Mouse (Mus musculus): ENCODE measurements around the gene Pknox2.

Gene Pknox2

DNA sequence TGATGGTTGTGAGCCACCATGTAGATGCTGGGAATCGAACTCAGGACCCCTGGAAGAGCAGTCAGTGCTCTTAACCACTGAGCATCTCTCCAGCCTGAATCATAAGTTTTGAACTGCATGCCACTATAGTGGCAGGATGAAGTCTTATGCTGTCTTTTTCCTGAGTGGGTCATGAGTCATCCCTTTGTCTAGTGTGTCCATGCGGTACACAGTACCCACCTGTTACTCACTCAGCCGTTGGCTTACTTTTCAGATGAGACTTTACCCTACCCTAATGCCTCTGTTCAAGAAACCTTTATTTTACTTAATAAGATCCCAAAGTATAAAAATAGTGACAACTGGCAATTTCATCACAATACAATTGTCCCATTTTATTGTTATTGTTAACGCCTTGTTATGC is 95.5 kb downstream of the Pknox2 start:
- no peak for DNase-seq (ENCODE audit: low read depth, low spot score)

DNA sequence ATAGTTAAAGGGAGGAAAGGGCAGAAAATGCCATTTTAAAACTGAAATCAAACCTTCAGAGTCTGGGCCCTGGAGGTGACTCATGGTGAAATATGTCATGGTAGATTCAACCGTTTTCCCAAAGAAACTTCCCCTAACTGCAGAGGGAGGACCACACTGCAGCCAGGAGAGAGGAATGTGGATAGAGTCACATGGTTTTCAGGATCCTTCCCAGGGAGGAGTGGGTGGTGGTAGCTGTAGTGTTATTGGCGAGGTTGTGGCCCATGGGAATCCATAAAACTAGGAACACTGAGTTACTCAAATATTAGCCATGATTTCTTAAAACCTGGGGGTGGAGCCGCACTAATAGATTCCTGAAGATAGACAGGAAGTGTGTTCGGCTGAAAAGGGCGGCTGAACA is 99.7 kb downstream of the Pknox2 start:
- no peak for DNase-seq (ENCODE audit: low read depth, low spot score)

DNA sequence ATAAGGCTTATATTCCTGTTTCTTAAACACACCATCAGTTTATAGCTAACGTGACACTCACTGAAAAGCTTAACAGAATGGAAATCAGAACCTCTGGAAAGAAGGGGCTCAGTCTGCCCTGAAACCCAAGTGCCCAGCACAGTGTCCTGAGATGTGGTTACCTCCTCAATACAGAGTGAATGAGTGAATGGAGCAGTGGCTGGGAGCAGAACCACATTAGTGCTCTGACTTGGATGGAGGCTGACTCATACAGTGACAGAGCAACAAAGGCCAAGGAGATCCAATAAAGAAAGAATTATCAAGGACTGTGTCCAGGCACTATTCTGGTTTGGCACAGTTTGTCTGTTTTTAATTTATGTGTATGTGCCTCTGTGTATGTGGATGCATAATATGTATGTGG is 101.3 kb downstream of the Pknox2 start:
- no peak for DNase-seq (ENCODE audit: low read depth, low spot score)

DNA sequence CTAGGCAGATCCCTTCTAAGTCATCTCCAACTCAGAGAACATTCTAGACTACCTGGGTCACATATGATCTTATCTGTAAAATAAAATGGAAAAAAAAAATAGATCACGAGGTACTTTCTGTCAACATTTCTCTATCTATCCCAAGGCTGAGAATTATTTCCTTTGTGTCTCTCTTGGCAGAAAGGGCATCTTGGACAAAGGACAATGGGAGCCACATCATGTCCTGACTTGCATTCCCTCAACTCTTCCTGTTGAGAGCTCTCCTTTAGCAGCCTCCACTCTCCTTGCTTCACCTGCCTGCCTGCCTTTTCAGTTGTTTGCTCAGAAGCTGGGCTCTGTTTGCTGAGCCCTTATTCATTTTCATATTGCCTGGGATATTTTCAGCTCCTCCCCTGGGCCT is 103.0 kb downstream of the Pknox2 start:
- DNase-seq (ENCODE audit: low read depth, low spot score), result no peak

DNA sequence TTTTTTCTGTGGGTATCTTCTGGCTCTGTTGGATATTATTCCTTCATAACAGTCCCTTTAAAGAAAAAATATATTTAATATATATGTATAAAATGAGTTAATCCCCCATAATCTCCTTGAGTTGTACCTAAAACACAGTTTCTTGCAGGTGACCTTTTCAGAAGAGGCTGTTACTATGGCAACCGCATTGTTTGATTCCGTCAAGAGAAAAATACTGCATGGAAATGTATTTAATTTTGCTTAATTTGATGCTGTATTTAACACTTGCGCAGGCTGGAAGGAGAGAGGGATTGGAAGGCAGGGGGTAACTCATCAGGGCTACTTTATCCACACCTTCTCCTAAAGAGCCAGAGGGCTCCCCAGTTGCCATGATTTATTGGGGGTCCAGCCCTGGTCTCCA is 108.3 kb downstream of the Pknox2 start:
- no peak for DNase-seq (ENCODE audit: low read depth, low spot score)

DNA sequence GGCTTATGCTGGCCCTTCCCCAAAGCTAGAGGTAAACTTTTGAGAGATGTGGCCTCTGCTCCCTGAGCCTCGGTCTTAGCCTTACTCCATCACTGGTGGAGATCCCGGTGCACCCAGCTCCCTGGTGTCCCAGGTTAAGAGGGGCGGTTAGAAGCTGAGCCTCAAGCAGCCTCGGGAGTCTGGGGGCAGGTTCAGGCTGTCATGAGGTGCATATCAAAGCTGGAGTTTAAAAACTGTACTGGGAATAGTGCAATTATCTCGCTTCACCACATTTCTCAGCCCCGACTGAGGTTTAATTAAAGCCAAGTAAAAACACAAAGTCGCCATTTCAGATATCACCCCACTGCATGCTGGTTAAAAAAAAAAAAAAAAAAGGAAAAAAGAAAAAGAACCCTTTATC is 108.8 kb downstream of the Pknox2 start:
- DNase-seq (ENCODE audit: low read depth, low spot score), result no peak

DNA sequence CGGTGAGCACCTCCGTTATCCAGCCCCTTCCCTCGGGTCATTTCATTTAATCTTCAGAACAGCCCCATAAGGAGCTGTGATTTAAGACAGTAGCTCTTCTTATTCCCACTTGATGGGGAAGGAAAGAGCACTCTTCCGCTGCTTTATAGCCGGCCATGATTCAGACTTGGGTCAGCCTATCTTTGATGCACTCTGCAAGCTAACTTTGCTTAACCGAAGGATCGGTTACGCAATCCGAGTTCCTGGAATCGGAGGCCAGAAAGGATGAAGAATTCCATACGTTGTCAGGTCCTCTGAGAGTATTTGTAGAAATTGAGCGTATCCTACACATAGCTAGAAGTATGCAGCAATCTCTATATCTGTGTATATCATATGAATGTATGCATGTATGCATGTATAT is 109.8 kb downstream of the Pknox2 start:
- DNase-seq (ENCODE audit: low read depth, low spot score), result no peak

DNA sequence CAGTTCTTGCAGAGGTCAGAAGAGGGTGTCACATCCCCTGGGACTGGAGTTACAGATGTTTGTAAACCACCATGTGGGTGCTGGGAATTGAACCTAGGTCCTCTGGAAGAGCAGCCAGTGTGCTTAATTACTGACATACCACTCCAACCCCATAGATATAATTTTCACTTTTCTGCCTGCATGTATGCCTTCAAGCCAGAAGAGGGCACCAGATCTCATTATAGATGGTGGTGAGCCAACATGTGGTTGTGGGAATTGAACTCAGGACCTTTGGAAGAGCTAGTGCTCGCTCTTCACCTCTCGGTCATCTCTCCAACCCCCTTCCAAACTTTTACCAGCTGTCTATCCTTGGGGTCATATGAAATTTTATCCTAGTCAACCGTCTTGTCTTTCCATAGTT is 112.0 kb downstream of the Pknox2 start:
- no peak for DNase-seq (ENCODE audit: low read depth, low spot score)

DNA sequence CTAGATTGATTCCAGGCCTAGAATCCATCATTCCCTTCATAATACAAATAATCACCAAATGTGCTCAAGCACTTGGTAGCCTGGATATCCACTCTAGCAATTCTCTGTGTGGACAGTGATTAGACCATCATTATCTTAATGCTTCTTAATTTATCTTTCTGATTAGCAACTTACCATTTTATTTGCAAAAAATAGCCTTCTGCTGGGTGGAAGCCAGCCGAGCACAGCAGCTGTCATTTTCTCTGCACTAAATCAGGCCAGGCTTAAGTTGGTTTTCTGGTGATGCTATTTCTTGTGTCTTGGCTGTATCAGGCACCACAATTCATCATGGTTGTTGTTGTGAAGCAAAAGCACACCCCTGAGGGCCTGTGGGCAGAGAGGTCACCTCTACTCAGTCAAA is 112.9 kb downstream of the Pknox2 start:
- no peak for DNase-seq (ENCODE audit: low read depth, low spot score)

DNA sequence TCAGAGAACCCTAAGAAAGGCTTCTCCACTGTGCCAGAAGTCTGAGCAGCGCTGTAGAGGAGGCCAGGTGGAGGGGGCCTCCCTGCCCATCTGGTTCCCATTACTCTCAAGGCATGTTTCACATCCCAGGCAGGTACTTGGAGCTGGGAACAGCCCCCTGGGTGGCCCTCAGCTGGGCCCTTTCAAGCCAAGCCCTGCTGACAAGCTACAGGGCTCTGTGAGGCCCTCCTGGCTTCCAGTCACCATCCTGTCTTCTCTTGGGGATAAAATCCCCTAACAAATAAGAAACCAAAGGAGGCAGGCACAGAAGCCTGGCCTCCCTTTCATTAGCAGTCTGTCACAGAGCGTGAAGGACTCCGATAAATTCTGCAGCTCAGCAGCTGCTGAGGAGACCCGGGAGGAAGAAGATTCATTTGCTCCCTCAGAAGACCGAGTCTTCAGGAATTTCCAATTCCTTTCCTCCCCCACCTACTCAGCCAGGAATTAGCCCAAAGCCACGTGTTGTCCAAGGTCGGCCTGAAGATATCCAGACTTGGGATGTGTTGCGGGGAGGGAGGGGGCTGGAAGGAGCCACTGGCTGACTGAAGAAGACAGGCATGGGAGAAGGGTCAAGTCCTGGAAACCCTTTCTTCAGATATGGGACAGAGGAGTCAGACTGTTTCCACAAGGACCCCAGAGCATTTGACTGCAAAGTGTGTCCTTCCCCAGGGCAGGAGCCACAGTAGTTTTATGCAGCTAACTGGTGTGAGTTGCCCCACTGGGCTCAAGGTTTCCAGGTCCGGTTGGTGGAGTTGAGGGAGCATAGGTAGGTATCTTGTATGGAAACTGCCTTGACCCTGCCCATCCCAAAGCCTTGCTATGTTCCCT is 116.6 kb downstream of the Pknox2 start:
- DNase-seq (ENCODE audit: low read depth, low spot score), result no peak

DNA sequence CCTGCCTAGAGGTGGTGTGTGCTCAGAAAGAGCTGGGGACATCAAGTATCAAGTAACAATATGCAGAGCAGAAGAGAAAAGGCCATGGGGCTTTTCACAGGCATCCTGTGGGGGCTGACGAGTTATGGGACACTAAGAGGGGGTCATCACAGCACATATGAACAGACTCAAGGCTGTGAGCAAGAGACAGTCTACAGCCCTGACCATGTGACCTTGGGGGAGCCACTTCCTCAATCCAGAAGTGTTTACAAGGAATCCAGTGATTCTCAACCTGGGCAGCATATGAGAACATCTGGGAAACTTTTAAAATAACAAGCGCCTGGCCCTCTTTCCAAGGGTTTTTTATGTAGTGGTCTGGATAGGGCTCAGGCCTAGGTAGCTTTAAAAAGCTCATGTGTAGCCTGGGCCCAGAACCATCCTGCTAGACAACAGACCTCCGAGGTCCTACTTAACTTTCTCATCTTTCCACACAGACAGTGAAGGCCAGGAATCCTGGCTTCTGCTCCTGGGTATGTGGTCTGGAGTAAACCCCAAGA is 117.3 kb downstream of the Pknox2 start:
- DNase-seq (ENCODE audit: low read depth, low spot score), result no peak

DNA sequence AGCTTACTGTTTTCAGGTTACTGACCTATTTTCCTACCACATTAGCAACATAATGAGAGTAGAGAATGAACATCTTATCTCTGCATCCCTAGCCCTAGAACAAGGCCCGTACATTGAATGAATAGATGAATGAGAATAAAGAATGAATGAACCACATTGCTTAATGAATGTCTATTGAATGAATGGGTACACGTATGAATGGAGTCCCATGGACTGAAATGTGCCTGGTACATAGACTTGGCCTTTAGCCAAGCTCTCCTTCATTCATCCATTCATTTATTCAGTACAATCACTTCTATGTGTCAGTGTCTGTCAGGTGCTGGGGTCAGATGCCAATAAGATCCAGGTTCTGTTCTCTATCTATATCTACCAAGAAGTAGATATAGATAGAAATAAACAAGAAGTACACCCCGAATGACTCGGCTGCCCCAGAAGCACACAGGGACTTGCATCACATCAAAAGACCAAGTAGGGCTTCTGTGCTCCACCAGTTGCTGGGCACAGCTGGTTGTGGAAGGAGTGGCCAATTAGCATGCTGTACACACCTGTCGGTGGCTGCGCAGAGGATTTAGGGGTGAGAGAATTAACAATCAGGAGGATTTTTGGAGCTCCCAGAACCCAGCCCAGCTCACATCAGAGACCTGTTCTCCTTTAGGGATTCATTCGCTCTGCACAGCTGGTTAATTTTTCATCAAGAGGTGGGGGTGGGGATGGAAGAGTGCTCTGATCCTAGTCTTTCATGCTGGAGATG is 119.2 kb downstream of the Pknox2 start:
- DNase-seq (ENCODE audit: low read depth, low spot score), result no peak

DNA sequence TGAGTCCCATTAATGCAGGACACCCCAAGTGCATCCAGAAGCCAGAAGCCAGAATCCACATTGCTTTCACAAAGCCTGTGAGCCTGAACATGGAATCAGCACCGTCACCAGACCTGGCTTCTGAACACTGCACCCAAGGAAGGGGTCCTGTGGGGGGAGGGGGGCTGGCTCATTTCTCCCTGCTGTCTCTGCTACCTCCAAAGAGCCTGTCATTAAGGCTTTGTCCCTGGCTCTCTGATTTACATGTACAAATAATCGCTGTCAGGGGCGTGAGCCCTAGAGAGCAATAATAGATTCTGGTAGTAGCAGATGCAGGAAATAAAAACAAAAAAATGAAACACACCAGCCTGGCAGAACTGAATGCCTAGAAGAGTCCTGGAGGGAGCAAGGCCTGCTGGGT is 121.3 kb downstream of the Pknox2 start:
- DNase-seq (ENCODE audit: low read depth, low spot score), result no peak

DNA sequence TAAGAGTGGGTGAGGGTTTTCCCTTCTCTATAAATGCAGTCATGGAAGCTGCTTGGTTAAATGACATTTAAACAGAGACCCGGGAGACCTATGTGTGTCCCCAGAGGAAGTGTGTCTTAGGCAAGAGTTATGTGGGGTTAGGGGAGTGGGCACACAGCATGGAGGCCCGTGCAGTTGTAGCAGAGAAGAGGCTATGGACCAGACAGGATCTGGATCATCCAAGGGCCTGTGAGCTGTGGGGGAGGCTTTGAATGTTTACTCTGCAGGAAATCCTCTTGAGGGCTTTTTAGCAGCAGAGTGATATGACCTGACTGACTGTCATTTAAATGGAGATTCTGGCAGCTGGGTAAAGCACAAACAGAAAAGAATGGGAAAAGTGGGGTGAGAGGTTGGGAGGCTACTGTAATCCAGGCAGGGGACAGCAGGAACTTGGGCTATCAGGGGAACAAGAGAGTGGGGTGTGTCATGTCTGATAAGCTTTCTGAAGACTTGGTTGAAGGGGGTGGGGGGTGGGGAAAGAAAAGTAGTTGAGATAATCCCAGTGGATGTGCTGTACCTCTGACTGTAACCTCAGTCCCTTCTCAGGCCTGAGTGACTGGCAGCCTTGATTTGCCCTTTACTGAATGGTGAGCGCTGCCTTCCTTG is 125.5 kb downstream of the Pknox2 start:
- no peak for DNase-seq (ENCODE audit: low read depth, low spot score)

DNA sequence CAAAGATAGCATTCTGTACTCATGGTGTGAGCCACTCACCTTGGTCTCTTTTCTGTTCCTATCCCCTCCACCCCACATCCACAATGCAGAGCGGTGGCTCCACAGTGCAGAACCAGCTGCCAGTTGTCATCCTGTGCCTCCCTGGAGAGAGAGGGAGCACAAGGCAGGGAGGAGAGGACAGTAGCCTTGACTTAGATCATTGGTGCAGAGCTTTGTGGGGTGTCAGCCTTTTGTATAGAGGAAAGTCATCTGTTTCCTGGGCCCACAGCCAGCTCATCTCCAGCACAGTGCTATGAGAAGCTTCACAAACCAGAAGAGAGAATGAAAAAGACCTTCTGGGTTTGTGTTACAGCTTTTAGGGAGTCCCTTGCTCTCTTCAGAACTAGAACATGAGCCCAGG is 129.1 kb downstream of the Pknox2 start:
- DNase-seq (ENCODE audit: low read depth, low spot score), result no peak

DNA sequence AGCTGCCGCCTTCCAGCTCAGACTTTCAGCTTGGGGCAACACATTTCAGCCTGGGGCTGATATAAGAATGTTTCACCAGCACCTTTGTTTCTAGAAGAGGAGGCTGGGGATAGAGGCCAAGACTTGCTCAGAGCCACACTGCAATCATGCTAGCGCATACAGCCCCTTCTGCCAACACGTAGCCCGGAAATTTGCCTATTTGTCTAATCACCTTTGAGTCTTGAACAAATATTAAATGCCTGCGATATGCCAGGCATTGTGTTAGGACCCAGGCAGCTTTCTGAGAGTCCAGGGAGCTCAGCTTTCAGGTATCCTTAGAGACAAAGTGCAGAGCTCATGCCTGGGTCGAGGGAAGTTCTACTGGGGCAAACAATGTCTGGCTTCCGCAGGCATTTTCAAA is 130.0 kb downstream of the Pknox2 start:
- DNase-seq (ENCODE audit: low read depth, low spot score), result no peak

DNA sequence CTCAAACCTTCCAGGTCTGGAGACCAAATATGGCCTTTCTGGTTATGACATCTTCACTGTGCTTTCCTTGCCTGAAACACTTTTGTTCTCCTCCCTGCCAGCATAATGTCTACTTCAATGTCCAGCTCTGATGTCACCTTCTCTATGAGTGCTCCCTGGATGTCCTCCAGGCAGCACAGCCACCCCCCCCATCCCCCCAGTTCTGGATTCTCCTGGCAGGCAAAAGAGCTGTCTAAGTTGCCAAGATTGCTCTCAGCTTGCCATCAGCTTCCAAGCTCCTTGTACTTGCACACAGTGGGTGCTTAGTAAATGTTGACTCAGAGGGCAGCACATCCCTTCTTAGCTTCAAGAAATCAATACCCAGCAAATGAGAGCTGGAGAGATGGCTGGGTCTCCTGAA is 131.0 kb downstream of the Pknox2 start:
- DNase-seq (ENCODE audit: low read depth, low spot score), result no peak

DNA sequence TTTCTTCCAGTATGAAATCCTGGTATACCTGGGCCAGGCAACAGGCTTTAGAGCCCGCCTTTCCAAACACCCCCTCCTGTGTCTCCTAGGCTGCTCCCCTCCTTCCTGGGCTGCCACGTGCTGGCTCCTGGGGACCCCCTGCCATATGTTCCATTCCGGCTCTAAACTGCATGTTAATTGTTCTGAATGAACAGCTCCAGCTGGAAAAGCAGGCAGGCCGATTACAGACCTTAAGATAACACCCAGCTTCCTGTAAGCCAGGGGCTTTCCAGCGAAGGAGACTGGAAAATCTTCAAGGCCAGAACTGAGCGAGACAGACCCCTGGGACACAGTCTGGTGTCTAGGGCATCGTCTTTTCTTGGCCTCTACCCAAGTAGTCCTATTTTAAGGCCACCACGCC is 133.6 kb downstream of the Pknox2 start:
- no peak for DNase-seq (ENCODE audit: low read depth, low spot score)

DNA sequence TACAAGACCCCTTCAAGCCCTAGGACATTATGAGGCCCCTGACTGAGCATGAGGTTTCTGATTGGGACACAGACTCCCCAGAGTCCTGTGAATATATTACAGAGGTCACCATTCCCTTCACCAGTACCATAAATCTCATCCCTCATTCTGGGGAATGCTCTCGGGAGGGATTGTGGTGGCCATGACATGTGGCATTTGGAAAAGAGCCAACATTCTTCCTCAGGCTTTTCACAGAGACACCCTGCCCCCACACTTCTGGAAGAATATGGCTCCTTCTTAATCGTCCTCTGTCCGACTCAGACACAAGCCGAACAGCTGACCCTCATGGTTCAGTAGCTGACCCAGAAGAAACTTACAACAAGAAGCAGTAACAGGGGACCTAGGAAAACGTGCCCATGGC is 139.1 kb downstream of the Pknox2 start:
- DNase-seq (ENCODE audit: low read depth, low spot score), result no peak

DNA sequence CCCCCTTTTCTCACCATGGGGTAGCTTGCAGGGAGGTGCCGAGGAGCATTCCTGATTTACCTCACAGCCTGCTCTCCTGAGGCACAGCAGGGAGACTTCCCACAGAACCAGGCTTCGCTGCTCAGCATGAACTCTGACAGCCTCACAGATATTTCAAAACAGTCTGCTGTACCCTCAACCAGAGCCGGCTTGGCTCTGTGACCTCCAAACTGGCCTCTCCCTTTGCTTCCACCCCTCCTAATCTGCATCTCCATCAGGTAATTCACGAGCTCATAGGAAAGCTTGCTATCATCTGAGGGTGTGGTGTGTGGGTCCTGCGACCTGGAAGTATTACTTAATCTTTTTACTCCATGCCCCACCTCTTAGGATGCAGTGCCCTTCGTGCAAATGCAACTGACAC is 142.5 kb downstream of the Pknox2 start:
- DNase-seq (ENCODE audit: low read depth, low spot score), result no peak

DNA sequence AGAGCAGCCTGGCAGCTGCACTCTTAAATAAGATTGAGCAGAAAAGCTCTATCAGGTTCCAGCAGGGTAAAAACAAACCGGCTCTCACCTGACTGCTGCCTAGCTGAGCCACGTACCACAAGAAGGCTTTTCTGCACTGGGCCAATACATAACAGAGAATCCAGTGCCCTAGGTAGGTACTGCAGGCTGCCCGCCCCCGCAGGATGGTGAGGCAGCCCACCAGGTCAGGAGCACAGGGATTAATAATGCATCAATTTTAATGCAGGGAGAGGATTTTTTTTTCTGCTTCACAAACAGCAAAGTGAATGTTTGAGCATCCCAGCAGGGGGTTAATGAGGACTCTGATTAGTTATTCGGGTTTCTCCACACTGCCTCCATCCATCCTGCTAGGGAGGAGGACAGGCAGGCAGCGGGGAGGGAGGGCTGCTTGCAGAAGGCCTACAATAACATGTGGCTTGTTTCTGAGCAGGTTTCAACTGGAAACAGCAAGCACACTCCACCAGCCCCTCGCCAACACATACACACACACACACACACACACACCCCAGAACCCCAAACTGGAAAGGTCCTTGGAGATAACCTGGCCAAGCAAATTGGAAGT is 145.2 kb downstream of the Pknox2 start:
- no peak for DNase-seq (ENCODE audit: low read depth, low spot score)

DNA sequence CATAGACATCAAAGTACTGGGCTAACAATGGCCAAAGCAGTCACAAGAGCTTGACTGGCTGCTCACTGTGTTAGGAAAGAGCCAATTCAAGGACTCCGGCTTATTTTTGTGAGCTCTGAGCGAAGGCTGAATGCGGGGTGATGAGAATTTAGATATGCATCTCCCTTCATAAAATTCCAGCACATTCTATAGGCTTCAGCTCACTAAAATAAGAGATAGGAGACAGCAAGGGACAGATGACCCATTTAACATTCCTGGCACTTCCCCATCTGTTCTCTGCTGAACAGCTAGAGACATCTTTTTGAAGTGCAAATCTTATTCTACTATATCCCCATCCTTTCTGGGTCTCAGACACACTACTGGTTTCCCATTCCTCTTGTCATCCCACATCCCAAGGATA is 147.8 kb downstream of the Pknox2 start:
- DNase-seq (ENCODE audit: low read depth, low spot score), result no peak
